Mouse (Mus musculus) CD8-positive naive resting alpha-beta T cell, adult 2 months (primary cell): Measurements from ENCODE around the gene Olfr917.

Source experiments
- DNase-seq, 2 experiments: peaks; one replicate each; pipeline ENCODE4 v3.0.0; 2022; ENCODE audit warnings: low read depth in 2 of 2, low spot score in 2 of 2

Gene Olfr917

DNA sequence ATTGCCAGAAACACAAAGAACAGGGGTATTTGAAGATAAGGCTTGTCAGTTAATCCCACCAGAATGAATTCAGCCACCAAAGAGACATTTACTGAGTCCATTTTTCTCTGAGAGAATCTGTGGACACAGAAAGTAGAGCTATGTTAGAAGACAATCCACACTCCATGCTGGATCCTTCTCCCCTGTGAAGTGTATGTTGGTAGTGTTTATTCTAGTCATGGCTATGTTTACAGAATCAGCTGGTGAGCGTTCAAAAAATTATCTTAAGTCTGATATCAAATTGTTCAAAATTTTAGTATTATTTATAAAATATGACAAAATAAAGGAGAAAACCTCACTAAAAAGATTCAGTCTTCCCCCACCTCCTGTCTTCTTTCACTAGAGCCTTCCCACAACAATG lies at the start of gene Olfr917:
Gene Olfr917, minus strand, starts transcription at position 101 of the 400 bp plus-strand sequence.
- no peak for DNase-seq

- DNase-seq, result no peak
Measured at GRCm38 (mm10) chr9:38674501-38674900, 8.9 kb upstream of the Olfr917 start, which contains the start of gene Olfr918. TSS of gene Olfr918 (minus strand) at chr9:38674601.

GRCm38 (mm10) chr9:38672887-38673286 lies 7.2 kb upstream of the Olfr917 start:
- DNase-seq, result no peak

DNA sequence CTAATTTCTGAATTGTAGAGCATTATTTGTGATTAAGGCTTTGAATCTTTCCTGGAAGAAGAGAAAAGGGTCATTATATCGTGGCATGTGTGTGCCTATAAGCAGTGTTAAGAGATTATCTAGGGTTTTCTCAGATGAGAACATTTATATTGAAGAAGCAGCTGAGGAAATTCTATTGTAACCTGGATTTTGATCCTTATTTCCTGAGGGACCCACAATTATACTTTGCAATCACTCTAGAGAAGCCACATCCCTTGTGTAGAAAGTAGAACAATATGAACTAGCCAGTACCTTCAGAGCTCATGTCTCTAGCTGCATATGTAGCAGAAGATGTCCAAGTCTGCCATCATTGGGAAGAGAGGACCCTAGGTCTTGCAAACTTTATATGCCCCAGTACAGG lies 5.9 kb downstream of the Olfr917 start, which contains the start of gene Olfr916:
Gene Olfr916, minus strand, starts transcription at position 101 of the 400 bp plus-strand sequence.
- DNase-seq, result no peak

DNA sequence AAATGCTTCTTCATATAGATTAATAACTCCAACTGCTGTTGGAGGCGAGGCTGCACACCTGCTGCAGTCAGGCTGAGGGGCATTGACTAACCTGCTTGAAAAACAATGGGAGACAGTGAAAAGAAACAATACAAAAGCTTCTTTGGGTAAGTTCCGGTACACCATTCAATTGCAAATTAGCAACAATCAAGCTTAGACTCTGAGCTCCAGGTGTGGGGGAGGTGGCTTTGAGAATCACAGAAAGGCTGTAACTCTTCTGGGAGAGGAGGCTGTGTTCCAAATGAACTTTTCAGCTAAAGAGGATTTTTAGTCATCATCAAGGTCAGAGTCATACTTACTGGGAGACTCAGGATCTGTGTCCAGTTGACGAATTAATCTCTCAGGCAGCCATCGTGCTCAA lies 33.2 kb downstream of the Olfr917 start:
- DNase-seq, result no peak
